Mouse (Mus musculus): ENCODE measurements around the gene Plekhm1.
"Not testable (repeated sequence)": the region's sequence is repeated elsewhere in the genome, so short reads cannot be mapped to it uniquely, and the experiment has no call there.

Plekhm1 gene

GRCm38 (mm10) chr11:103411981-103412949 lies at the start of gene Plekhm1:
Gene Plekhm1, minus strand, starts transcription at chr11:103412687.
- peak; percentile 97 for DNase-seq (ENCODE audit: low spot score)

GRCm38 (mm10) chr11:103451105-103451504 lies 38.6 kb upstream of the Plekhm1 start:
- DNase-seq (ENCODE audit: low spot score): not testable (repeated sequence)

- DNase-seq (ENCODE audit: low spot score): not testable (repeated sequence)
These were observed 37.2 kb upstream of the Plekhm1 start for GRCm38 (mm10) chr11:103449721-103450120.

GRCm38 (mm10) chr11:103443678-103444077 lies 31.2 kb upstream of the Plekhm1 start:
- DNase-seq (ENCODE audit: low spot score): no peak

GRCm38 (mm10) chr11:103436282-103436681 lies 23.8 kb upstream of the Plekhm1 start:
- DNase-seq (ENCODE audit: low spot score): no peak

- DNase-seq (ENCODE audit: low spot score): no peak
These were observed 12.5 kb upstream of the Plekhm1 start for GRCm38 (mm10) chr11:103425031-103425430.

GRCm38 (mm10) chr11:103419667-103420066 lies 7.2 kb upstream of the Plekhm1 start:
- DNase-seq (ENCODE audit: low spot score): no peak

- DNase-seq (ENCODE audit: low spot score): no peak
These were observed 6.7 kb upstream of the Plekhm1 start for GRCm38 (mm10) chr11:103419226-103419625.

- no peak for DNase-seq (ENCODE audit: low spot score)
These were observed 1.0 kb upstream of the Plekhm1 start for GRCm38 (mm10) chr11:103413516-103413915.

GRCm38 (mm10) chr11:103412950-103413423 lies 500 bp upstream of the Plekhm1 start:
- no peak for DNase-seq (ENCODE audit: low spot score)

GRCm38 (mm10) chr11:103411301-103411700 lies 1.2 kb downstream of the Plekhm1 start:
- DNase-seq (ENCODE audit: low spot score): no peak

GRCm38 (mm10) chr11:103408880-103409279 lies 3.6 kb downstream of the Plekhm1 start:
- no peak for DNase-seq (ENCODE audit: low spot score)

GRCm38 (mm10) chr11:103407136-103407535 lies 5.4 kb downstream of the Plekhm1 start:
- DNase-seq (ENCODE audit: low spot score): not testable (repeated sequence)

- no peak for DNase-seq (ENCODE audit: low spot score)
These were observed 5.9 kb downstream of the Plekhm1 start for GRCm38 (mm10) chr11:103406551-103406950.

GRCm38 (mm10) chr11:103405814-103406213 lies 6.7 kb downstream of the Plekhm1 start:
- DNase-seq (ENCODE audit: low spot score): no peak

GRCm38 (mm10) chr11:103404618-103405017 lies 7.9 kb downstream of the Plekhm1 start:
- no peak for DNase-seq (ENCODE audit: low spot score)

- DNase-seq (ENCODE audit: low spot score): no peak
These were observed 8.7 kb downstream of the Plekhm1 start for GRCm38 (mm10) chr11:103403776-103404175.

- no peak for DNase-seq (ENCODE audit: low spot score)
These were observed 9.7 kb downstream of the Plekhm1 start for GRCm38 (mm10) chr11:103402738-103403137.

GRCm38 (mm10) chr11:103402198-103402597 lies 10.3 kb downstream of the Plekhm1 start:
- DNase-seq (ENCODE audit: low spot score): peak; percentile 39

- DNase-seq (ENCODE audit: low spot score): no peak
These were observed 12.5 kb downstream of the Plekhm1 start for GRCm38 (mm10) chr11:103399986-103400385.

- DNase-seq (ENCODE audit: low spot score): no peak
These were observed 13.4 kb downstream of the Plekhm1 start for GRCm38 (mm10) chr11:103399050-103399449.

GRCm38 (mm10) chr11:103396682-103397081 lies 15.8 kb downstream of the Plekhm1 start:
- no peak for DNase-seq (ENCODE audit: low spot score)

GRCm38 (mm10) chr11:103396236-103396635 lies 16.3 kb downstream of the Plekhm1 start:
- no peak for DNase-seq (ENCODE audit: low spot score)

Measured in retina, embryonic 14.5 days (tissue).